ENCODE assay signal across 8 mouse cellular contexts in the genomic region with DNA sequence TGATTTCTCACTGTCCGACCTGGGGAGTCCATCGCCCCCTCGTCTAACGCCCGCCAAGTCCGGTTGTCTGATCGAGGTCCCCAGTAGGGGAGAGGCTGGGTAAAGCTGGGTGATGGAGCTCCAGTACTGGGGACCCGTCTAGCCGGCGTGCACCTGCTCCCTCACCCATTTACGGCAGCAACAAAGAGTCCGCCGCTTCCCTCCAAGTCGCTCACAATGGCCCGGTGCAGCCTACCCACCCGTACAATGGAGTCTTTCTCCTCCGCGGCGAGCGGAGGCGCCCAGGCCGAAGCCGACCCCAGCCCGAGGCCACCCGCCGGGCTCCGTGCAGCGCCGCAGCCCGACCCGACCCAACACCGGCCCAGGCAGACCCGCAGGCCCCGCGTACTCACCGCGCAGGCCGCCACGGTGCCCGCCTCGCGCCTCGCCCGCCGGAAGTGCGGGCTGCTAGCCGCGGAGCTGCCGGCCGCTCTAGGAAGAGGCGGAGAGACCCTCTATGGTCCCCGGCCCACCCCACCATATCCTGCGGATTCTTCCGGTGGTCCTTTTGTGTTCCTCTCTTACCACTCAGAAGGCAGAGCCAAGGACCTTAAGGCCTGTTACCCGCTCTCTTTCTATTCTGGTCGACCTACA. TPM values are rescaled to one million over a fixed set of nuclear protein-coding genes. Genes with fewer than 3 reads are reported as not detected.
DNase-seq lines count a peak whose midpoint lies in the region; ATAC-seq and TF ChIP-seq lines count a peak whose summit lies in the region.

Gene Zfp422, minus strand, starts transcription at position 461 of the 633 bp plus-strand sequence.

- peaks cover 32% of the 10 kb centered on the region for H3K36me3 ChIP-seq in heart, embryonic 14.5 days (ENCODE audit: control insufficient read depth, insufficient read depth, low read length)
- H3K36me3 ChIP-seq in liver, embryonic 15.5 days (replicated peaks) = peaks cover 11% of the 10 kb centered on the region
- H3K36me3 ChIP-seq in neural tube, embryonic 13.5 days = peaks cover 29% of the 10 kb centered on the region

- H3K9ac ChIP-seq in heart, embryonic 14.5 days (ENCODE audit: low read length) = peak within 1 kb of the TSS; percentile 98
- peak within 1 kb of the TSS; percentile 70 for H3K9ac ChIP-seq in liver, embryonic 15.5 days
- peak within 1 kb of the TSS; percentile 93 for H3K9ac ChIP-seq in neural tube, embryonic 13.5 days

- H3K4me3 ChIP-seq in embryonic fibroblast, embryonic 13.5 days (ENCODE audit: insufficient read depth, low read length) = peak within 1 kb of the TSS; percentile 78
- H3K4me3 ChIP-seq in heart, embryonic 14.5 days (ENCODE audit: control insufficient read depth in 1 of 2, insufficient read depth in 1 of 2, low read depth in 1 of 2, low read length in 2 of 2) = peak within 1 kb of the TSS; percentile 80 to 94
- peak within 1 kb of the TSS; percentile 70 for H3K4me3 ChIP-seq in liver, embryonic 15.5 days (replicated peaks)
- H3K4me3 ChIP-seq in neural tube, embryonic 13.5 days = peak within 1 kb of the TSS; percentile 71

- peak; percentile 67 for TF ChIP-seq POLR2A in embryonic fibroblast, embryonic 13.5 days (IDR thresholded peaks at IDR 0.05; ENCODE audit: low read depth, low read length)

- H3K4me1 ChIP-seq in embryonic fibroblast, embryonic 13.5 days (ENCODE audit: control insufficient read depth, insufficient read depth, low read length) = no peaks in the 10 kb centered on the region
- peaks cover 0 to 9% of the 10 kb centered on the region in 2 experiments; a peak in 2 of 4 replicates for H3K4me1 ChIP-seq in heart, embryonic 14.5 days (ENCODE audit: control insufficient read depth in 2 of 2, insufficient read depth in 2 of 2, low read length in 2 of 2)
- peaks cover 22% of the 10 kb centered on the region for H3K4me1 ChIP-seq in liver, embryonic 15.5 days (replicated peaks)
- peaks cover 31% of the 10 kb centered on the region for H3K4me1 ChIP-seq in neural tube, embryonic 13.5 days (replicated peaks)

- no peaks in the 10 kb centered on the region for H3K9me3 ChIP-seq in heart, embryonic 14.5 days (ENCODE audit: control insufficient read depth, low read length)
- no peaks in the 10 kb centered on the region for H3K9me3 ChIP-seq in liver, embryonic 15.5 days (replicated peaks)
- H3K9me3 ChIP-seq in neural tube, embryonic 13.5 days = no peaks in the 10 kb centered on the region

- peak; percentile 78 for ATAC-seq in heart, embryonic 14.5 days (ENCODE audit: insufficient number of reproducible peaks, insufficient read depth, low FRiP score, low read depth)
- ATAC-seq in liver, embryonic 15.5 days (ENCODE audit: insufficient read depth) = peak; percentile 74
- peak; percentile 97 for ATAC-seq in neural tube, embryonic 13.5 days (ENCODE audit: low read depth)

- H3K27ac ChIP-seq in embryonic fibroblast, embryonic 13.5 days (ENCODE audit: insufficient read depth, low read length) = no peak within 1 kb of the TSS
- peak within 1 kb of the TSS; percentile 84 to 89 for H3K27ac ChIP-seq in heart, embryonic 14.5 days (replicated peaks in 1 of 2; ENCODE audit: control insufficient read depth in 1 of 2, insufficient read depth in 1 of 2, low read depth in 2 of 2, low read length in 2 of 2)
- H3K27ac ChIP-seq in liver, embryonic 15.5 days (replicated peaks) = peak within 1 kb of the TSS; percentile 57; the same call in 1 of the 2 replicates
- peak within 1 kb of the TSS; percentile 96 for H3K27ac ChIP-seq in neural tube, embryonic 13.5 days (replicated peaks)

- WGBS in heart, embryonic 14.5 days = under 1% methylated on average over 53 of the region's 56 CpGs
- under 1% methylated on average over 56 of the region's 56 CpGs for WGBS in liver, embryonic 15.5 days (ENCODE audit: insufficient replicate concordance)
- under 1% methylated on average over 56 of the region's 56 CpGs for WGBS in neural tube, embryonic 13.5 days

- peak; percentile 75 for DNase-seq in CD4-positive, CD25-positive, alpha-beta regulatory T cell, adult 2 months (ENCODE audit: low read depth, low spot score)
- DNase-seq in brain, adult 2 months (ENCODE audit: low read depth, low spot score) = peak; percentile 86
- DNase-seq in kidney, postnatal 10 days = peak; percentile 87
- DNase-seq in testis, postnatal 10 days (ENCODE audit: low spot score) = peak; percentile 78

- H3K27me3 ChIP-seq in heart, embryonic 14.5 days (ENCODE audit: control insufficient read depth, insufficient read depth, low read length) = no peaks in the 10 kb centered on the region
- no peaks in the 10 kb centered on the region for H3K27me3 ChIP-seq in liver, embryonic 15.5 days
- H3K27me3 ChIP-seq in neural tube, embryonic 13.5 days = no peaks in the 10 kb centered on the region

- TF ChIP-seq CTCF in embryonic fibroblast, embryonic 13.5 days (IDR thresholded peaks at IDR 0.05; ENCODE audit: borderline replicate concordance, insufficient read depth, low read length) = no peak

- H3K4me2 ChIP-seq in heart, embryonic 14.5 days (ENCODE audit: low read length) = peak within 1 kb of the TSS; percentile 90
- H3K4me2 ChIP-seq in liver, embryonic 15.5 days = peak within 1 kb of the TSS; percentile 78
- H3K4me2 ChIP-seq in neural tube, embryonic 13.5 days = peak within 1 kb of the TSS; percentile 83

RNA-seq across cellular contexts. Expression of gene Zfp422, which starts in this region (rescaled TPM):
- 28.4 and 49.7 TPM in 2 replicates for polyA plus RNA-seq in embryonic fibroblast, embryonic 13.5 days (2011; ENCODE audit: insufficient read length, low read depth, missing spikeins)
- polyA plus RNA-seq in heart, embryonic 14.5 days (2014; fragmentation: Nextera tagmentation; extraction: Ambion mirVana) = 83.6 and 86.5 TPM in 2 replicates
- polyA plus RNA-seq in liver, embryonic 15.5 days (2015; fragmentation: Nextera tagmentation; extraction: Ambion mirVana) = 22.0 and 22.7 TPM in 2 replicates
- polyA plus RNA-seq in neural tube, embryonic 13.5 days (2015; fragmentation: Nextera tagmentation; extraction: Ambion mirVana) = 160 and 182 TPM in 2 replicates
